Mouse (Mus musculus): ENCODE measurements at regions not wholly inside any gene's neighbourhood (a gene's known extent, or its start where the extent isn't known, plus 50 kb on each side); places are given as distances from the start of the nearest gene placed in this dataset.

DNA sequence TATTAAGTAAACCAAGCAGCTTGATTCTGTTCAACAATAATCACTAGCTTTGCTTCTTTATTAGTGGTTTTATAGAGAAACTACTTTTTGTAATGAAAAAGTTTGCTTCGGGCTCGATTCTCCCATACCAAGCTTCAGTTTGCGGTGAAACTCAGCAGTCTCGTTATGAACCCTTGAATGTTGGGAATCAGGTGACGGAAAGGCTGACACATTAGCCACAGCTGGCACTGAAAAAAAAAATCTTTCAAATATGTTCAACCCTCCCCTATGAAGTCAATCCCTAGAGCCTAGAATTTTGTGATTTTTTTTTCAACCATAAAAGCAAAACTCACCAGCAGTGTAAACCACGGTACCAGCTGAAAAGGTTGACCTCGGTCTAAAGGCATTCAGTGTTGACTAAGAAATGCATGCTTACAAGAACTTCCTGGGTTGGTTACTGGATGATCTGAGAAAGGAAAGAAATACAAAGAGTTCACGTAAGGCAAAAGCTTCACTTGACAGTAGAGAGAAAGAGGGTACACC lies 223.4 kb downstream of the Sox4 start:
- H3K4me2 ChIP-seq = no peak overlapping the region
- H3K27me3 ChIP-seq = no peaks in the 10 kb centered on the region
- H3K36me3 ChIP-seq = no peaks in the 10 kb centered on the region
- no peak overlapping the region for H3K27ac ChIP-seq (replicated peaks)
- 90% methylated on average over 8 of the region's 8 CpGs for WGBS
- H3K9me3 ChIP-seq = no peaks in the 10 kb centered on the region
- no peak overlapping the region for H3K9ac ChIP-seq
- no peak for ATAC-seq (ENCODE audit: low FRiP score, low read depth)
- H3K4me3 ChIP-seq = no peak overlapping the region
- no peaks in the 10 kb centered on the region for H3K4me1 ChIP-seq (replicated peaks)

GRCm38 (mm10) chr13:28728768-28729167 lies 224.7 kb downstream of the Sox4 start:
- Histone ChIP-seq H3K4me2 (no peak overlapping the region), H3K27ac (replicated peaks) (no peak overlapping the region), H3K27me3 (no peaks in the 10 kb centered on the region), H3K4me1 (replicated peaks) (no peaks in the 10 kb centered on the region), H3K9ac (no peak overlapping the region), H3K9me3 (no peaks in the 10 kb centered on the region), H3K4me3 (no peak overlapping the region), H3K36me3 (no peaks in the 10 kb centered on the region)
- no peak for ATAC-seq (ENCODE audit: low FRiP score, low read depth)
- 91% methylated on average over 5 of the region's 5 CpGs for WGBS

DNA sequence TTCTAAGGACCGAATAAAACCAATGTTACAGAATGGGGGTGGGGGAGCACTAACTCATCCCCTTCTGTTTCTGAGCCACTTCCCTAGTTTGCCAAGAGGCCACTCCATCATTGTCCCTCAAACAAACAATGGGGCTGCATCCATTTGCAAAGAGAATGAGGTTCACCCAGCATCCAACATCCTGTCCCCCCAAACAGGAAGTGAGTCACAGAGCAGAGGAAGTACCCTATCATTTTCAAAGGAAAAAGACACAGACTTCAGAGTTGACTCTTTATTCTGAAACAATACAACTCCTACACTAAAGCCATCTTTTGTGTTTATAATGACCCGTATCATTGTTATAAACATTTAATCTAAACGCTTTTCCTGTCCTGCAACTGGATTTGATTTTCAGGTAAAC lies 229.2 kb downstream of the Sox4 start:
- 72% methylated on average over 3 of the region's 3 CpGs for WGBS
- no peak overlapping the region for H3K27ac ChIP-seq (replicated peaks)
- ATAC-seq (ENCODE audit: low FRiP score, low read depth) = no peak
- H3K9ac ChIP-seq = no peak overlapping the region
- peaks cover 29% of the 10 kb centered on the region for H3K4me1 ChIP-seq (replicated peaks)
- no peaks in the 10 kb centered on the region for H3K9me3 ChIP-seq
- no peak overlapping the region for H3K4me3 ChIP-seq
- H3K4me2 ChIP-seq = no peak overlapping the region
- H3K27me3 ChIP-seq = no peaks in the 10 kb centered on the region
- no peaks in the 10 kb centered on the region for H3K36me3 ChIP-seq

GRCm38 (mm10) chr13:28722074-28722473 lies 231.4 kb downstream of the Sox4 start:
- peak overlapping the region; percentile 70 for H3K27ac ChIP-seq (replicated peaks)
- H3K9me3 ChIP-seq = no peaks in the 10 kb centered on the region
- H3K9ac ChIP-seq = no peak overlapping the region
- H3K4me3 ChIP-seq = no peak overlapping the region
- WGBS = 29% methylated on average over 2 of the region's 2 CpGs
- no peaks in the 10 kb centered on the region for H3K36me3 ChIP-seq
- H3K4me2 ChIP-seq = peak overlapping the region; percentile 32
- H3K4me1 ChIP-seq (replicated peaks) = peaks cover 49% of the 10 kb centered on the region
- H3K27me3 ChIP-seq = no peaks in the 10 kb centered on the region
- ATAC-seq (ENCODE audit: low FRiP score, low read depth) = no peak

- Histone ChIP-seq H3K27ac (replicated peaks) (peak overlapping the region; percentile 70), H3K9ac (no peak overlapping the region), H3K4me3 (no peak overlapping the region), H3K27me3 (no peaks in the 10 kb centered on the region), H3K36me3 (no peaks in the 10 kb centered on the region), H3K4me1 (replicated peaks) (peaks cover 49% of the 10 kb centered on the region), H3K4me2 (peak overlapping the region; percentile 32), H3K9me3 (no peaks in the 10 kb centered on the region)
- WGBS = 26% methylated on average over 11 of the region's 11 CpGs
- ATAC-seq (ENCODE audit: low FRiP score, low read depth) = peak; percentile 67
Observed at GRCm38 (mm10) chr13:28721548-28721981, 231.9 kb downstream of the Sox4 start.

- peak overlapping the region; percentile 70 for H3K27ac ChIP-seq (replicated peaks)
Observed at GRCm38 (mm10) chr13:28720639-28721239, 232.8 kb downstream of the Sox4 start.

DNA sequence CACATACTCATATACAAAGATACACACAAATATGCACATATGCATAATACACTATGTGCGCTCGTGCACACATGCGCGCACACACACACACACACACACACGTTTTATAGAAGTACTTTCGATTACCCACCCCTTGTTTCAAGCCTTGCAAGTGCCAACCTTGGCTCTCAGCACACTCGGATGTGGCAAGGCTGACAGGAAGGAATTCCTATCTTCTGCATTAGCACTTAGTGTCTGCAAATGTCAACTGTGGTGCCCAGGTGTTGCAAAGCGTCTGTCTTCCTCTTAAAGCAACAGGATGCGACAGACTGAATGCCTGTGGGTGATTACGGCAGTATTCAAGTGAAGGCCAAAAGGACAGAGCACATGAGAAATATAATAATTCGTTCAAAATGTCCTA lies 233.3 kb downstream of the Sox4 start:
- no peak overlapping the region for H3K9ac ChIP-seq
- peak overlapping the region; percentile 36 for H3K27ac ChIP-seq (replicated peaks)
- ATAC-seq (ENCODE audit: low FRiP score, low read depth) = no peak
- H3K36me3 ChIP-seq = no peaks in the 10 kb centered on the region
- no peak overlapping the region for H3K4me2 ChIP-seq
- no peaks in the 10 kb centered on the region for H3K27me3 ChIP-seq
- no peak overlapping the region for H3K4me3 ChIP-seq
- 67% methylated on average over 11 of the region's 11 CpGs for WGBS
- peaks cover 49% of the 10 kb centered on the region for H3K4me1 ChIP-seq (replicated peaks)
- H3K9me3 ChIP-seq = no peaks in the 10 kb centered on the region

More at GRCm38 (mm10) chr13:28720639-28721239, 232.8 kb downstream of the Sox4 start:
- Histone ChIP-seq H3K27me3 (no peaks in the 10 kb centered on the region), H3K4me1 (replicated peaks) (peaks cover 49% of the 10 kb centered on the region), H3K4me2 (peak overlapping the region; percentile 35), H3K9ac (no peak overlapping the region), H3K4me3 (no peak overlapping the region), H3K9me3 (no peaks in the 10 kb centered on the region), H3K36me3 (no peaks in the 10 kb centered on the region)
- 39% methylated on average over 11 of the region's 11 CpGs for WGBS
- ATAC-seq (ENCODE audit: low FRiP score, low read depth) = peak; percentile 43; the same call in 1 of the 2 replicates

- no peaks in the 10 kb centered on the region for H3K27me3 ChIP-seq
- no peak overlapping the region for H3K4me2 ChIP-seq
- H3K27ac ChIP-seq (replicated peaks) = peak overlapping the region; percentile 46
- no peaks in the 10 kb centered on the region for H3K9me3 ChIP-seq
- no peak overlapping the region for H3K9ac ChIP-seq
- no peak overlapping the region for H3K4me3 ChIP-seq
- peaks cover 49% of the 10 kb centered on the region for H3K4me1 ChIP-seq (replicated peaks)
- 20% methylated on average over 5 of the region's 5 CpGs for WGBS
- H3K36me3 ChIP-seq = no peaks in the 10 kb centered on the region
- ATAC-seq (ENCODE audit: low FRiP score, low read depth) = no peak
Observed at GRCm38 (mm10) chr13:28718868-28719265, 234.6 kb downstream of the Sox4 start.

DNA sequence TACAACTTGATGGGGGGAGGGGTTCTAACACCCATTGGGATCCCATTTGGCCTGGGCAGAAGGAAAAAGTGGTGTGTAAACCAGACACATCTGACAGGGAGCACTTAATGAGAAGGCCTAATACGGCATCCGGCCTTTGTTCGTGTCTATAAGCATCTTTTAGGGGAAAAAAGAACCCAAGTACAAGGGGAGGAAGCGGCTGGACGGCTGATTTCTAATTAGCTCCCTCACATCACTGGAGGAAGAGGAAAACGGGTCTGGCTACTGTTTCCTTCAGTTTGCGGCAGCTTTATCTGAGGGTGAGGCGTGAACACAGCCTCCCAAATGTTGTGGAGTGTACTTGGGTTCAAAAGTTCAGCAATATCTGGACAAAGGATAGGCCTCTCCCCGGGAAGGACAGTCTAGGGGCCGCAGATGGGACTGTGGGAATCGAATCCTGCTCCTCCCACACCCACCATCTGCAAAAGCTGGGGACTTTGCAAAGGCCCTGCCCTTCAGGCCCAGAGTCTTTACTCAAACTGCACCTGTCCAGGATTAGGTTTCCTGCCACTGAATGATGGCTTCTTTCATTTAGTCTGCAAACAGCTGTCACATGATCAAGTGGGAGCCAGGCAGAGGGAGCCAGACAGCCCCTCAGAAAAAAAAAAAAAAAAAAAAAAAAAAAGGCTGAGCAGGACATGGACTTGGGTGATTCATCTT lies 235.2 kb downstream of the Sox4 start:
- Histone ChIP-seq H3K4me1 (replicated peaks) (peaks cover 49% of the 10 kb centered on the region), H3K36me3 (no peaks in the 10 kb centered on the region), H3K27me3 (no peaks in the 10 kb centered on the region), H3K4me3 (no peak overlapping the region), H3K27ac (replicated peaks) (peak overlapping the region; percentile 58), H3K9ac (no peak overlapping the region), H3K4me2 (no peak overlapping the region), H3K9me3 (no peaks in the 10 kb centered on the region)
- WGBS = 17% methylated on average over 11 of the region's 11 CpGs
- no peak for ATAC-seq (ENCODE audit: low FRiP score, low read depth)

- no peak for ATAC-seq (ENCODE audit: low FRiP score, low read depth)
- 74% methylated on average over 4 of the region's 4 CpGs for WGBS
- H3K27ac ChIP-seq (replicated peaks) = peak overlapping the region; percentile 58; the same call in 1 of the 2 replicates
- no peak overlapping the region for H3K9ac ChIP-seq
- H3K27me3 ChIP-seq = no peaks in the 10 kb centered on the region
- H3K9me3 ChIP-seq = no peaks in the 10 kb centered on the region
- H3K4me3 ChIP-seq = no peak overlapping the region
- H3K4me1 ChIP-seq (replicated peaks) = peaks cover 47% of the 10 kb centered on the region
- no peaks in the 10 kb centered on the region for H3K36me3 ChIP-seq
- no peak overlapping the region for H3K4me2 ChIP-seq
Observed at GRCm38 (mm10) chr13:28717404-28717803, 236.1 kb downstream of the Sox4 start.

GRCm38 (mm10) chr13:28709966-28710365 lies 243.5 kb downstream of the Sox4 start:
- H3K27me3 ChIP-seq = no peaks in the 10 kb centered on the region
- WGBS = 61% methylated on average over 7 of the region's 7 CpGs
- no peak overlapping the region for H3K4me2 ChIP-seq
- no peak overlapping the region for H3K9ac ChIP-seq
- H3K36me3 ChIP-seq = no peaks in the 10 kb centered on the region
- no peak overlapping the region for H3K27ac ChIP-seq (replicated peaks)
- 0 out of 2 replicates have a peak, but pooled peaks cover 10% of the 10 kb centered on the region for H3K4me1 ChIP-seq (replicated peaks)
- H3K4me3 ChIP-seq = no peak overlapping the region
- ATAC-seq (ENCODE audit: low FRiP score, low read depth) = 0 out of 2 replicates have a peak, but pooled peaks have one; percentile 21
- H3K9me3 ChIP-seq = no peaks in the 10 kb centered on the region

- Histone ChIP-seq H3K36me3 (no peaks in the 10 kb centered on the region), H3K27me3 (no peaks in the 10 kb centered on the region), H3K9me3 (no peaks in the 10 kb centered on the region), H3K27ac (replicated peaks) (no peak overlapping the region), H3K4me1 (replicated peaks) (peaks cover 10% of the 10 kb centered on the region), H3K4me2 (no peak overlapping the region), H3K9ac (no peak overlapping the region), H3K4me3 (no peak overlapping the region)
- WGBS = 60% methylated on average over 1 of the region's 1 CpGs
- ATAC-seq (ENCODE audit: low FRiP score, low read depth) = no peak
Observed at GRCm38 (mm10) chr13:28701309-28701708, 252.2 kb downstream of the Sox4 start.

Measured in hindbrain, embryonic 15.5 days (tissue).